Comparison of ENCODE assay signal across 10 mouse cellular contexts in genomic region chr16:72356515-72357357, GRCm38 (mm10). TPM values are rescaled to one million over a fixed set of nuclear protein-coding genes. Genes with fewer than 3 reads are reported as not detected.
DNase-seq lines count a peak whose midpoint lies in the region; ATAC-seq and TF ChIP-seq lines count a peak whose summit lies in the region.
"Had no signal": no experiment of that assay in that cellular context is flagged by ENCODE, and none has a peak within 500 bp of the region (broad histone marks: within the 10 kb centered on the region; RNA-seq: fewer than 3 reads in every experiment).

No protein-coding gene starts in this region.

- H3K9ac ChIP-seq in kidney, postnatal 0 days (ENCODE audit: low read depth, low read length): no peak overlapping the region
- no peak overlapping the region for H3K9ac ChIP-seq in kidney, embryonic 16.5 days (replicated peaks; ENCODE audit: low read length)
- H3K9ac ChIP-seq: stomach, embryonic 15.5 days had no signal

- peak; percentile 72 for TF ChIP-seq CTCF in kidney, postnatal 0 days (IDR thresholded peaks at IDR 0.05; ENCODE audit: low read depth)

- no peaks in the 10 kb centered on the region for H3K36me3 ChIP-seq in kidney, postnatal 0 days (ENCODE audit: insufficient read depth, low read length)
- H3K36me3 ChIP-seq in kidney, embryonic 16.5 days (ENCODE audit: insufficient read depth, low read length): no peaks in the 10 kb centered on the region
- H3K36me3 ChIP-seq: stomach, embryonic 15.5 days had no signal

- DNase-seq in adrenal gland, postnatal 14 days: peak; percentile 10
- DNase-seq in adrenal gland, adult 18-20 months (ENCODE audit: low spot score in 2 of 2): no peak
- DNase-seq in kidney, postnatal 0 days (ENCODE audit: low spot score): peak; percentile 83
- peak; percentile 4 for DNase-seq in urinary bladder, postnatal 14 days (ENCODE audit: low spot score)
- DNase-seq in urinary bladder, postnatal 36 days (ENCODE audit: low spot score in 2 of 2): no peak
- DNase-seq in telencephalon, adult 2 months (ENCODE audit: low read depth, low spot score): peak; percentile 35
- DNase-seq in gastrocnemius, postnatal 4 days (ENCODE audit: low spot score in 2 of 2): no peak

- no peak for ATAC-seq in kidney, postnatal 0 days (replicated peaks; ENCODE audit: low FRiP score, low read depth)
- no peak for ATAC-seq in kidney, embryonic 16.5 days (ENCODE audit: low FRiP score, low TSS enrichment)

- 81% methylated on average over 2 of the region's 2 CpGs for WGBS in kidney, postnatal 0 days
- WGBS in kidney, embryonic 16.5 days: 83% methylated on average over 2 of the region's 2 CpGs

- H3K27ac ChIP-seq in kidney, postnatal 0 days: no peak overlapping the region
- no peak overlapping the region for H3K27ac ChIP-seq in kidney, embryonic 16.5 days (ENCODE audit: low read length)
- H3K27ac ChIP-seq: macrophage; stomach, embryonic 15.5 days had no signal

- no peaks in the 10 kb centered on the region for H3K9me3 ChIP-seq in kidney, postnatal 0 days (replicated peaks; ENCODE audit: low read length)
- no peaks in the 10 kb centered on the region for H3K9me3 ChIP-seq in kidney, embryonic 16.5 days (ENCODE audit: low read length)
- H3K9me3 ChIP-seq: stomach, embryonic 15.5 days had no signal

- no peaks in the 10 kb centered on the region for H3K4me1 ChIP-seq in kidney, postnatal 0 days (replicated peaks; ENCODE audit: insufficient read depth, low read length)
- H3K4me1 ChIP-seq in kidney, embryonic 16.5 days (ENCODE audit: insufficient read depth, low read length): no peaks in the 10 kb centered on the region
- H3K4me1 ChIP-seq: stomach, embryonic 15.5 days had no signal

- H3K4me2 ChIP-seq in kidney, postnatal 0 days (ENCODE audit: low read length): no peak overlapping the region
- no peak overlapping the region for H3K4me2 ChIP-seq in kidney, embryonic 16.5 days (replicated peaks; ENCODE audit: low read depth, low read length)
- H3K4me2 ChIP-seq: stomach, embryonic 15.5 days had no signal

- no peak overlapping the region for H3K4me3 ChIP-seq in kidney, postnatal 0 days (replicated peaks; ENCODE audit: low read depth, low read length)
- no peak overlapping the region for H3K4me3 ChIP-seq in kidney, embryonic 16.5 days (ENCODE audit: low read length)
- H3K4me3 ChIP-seq: stomach, embryonic 15.5 days had no signal

- no peaks in the 10 kb centered on the region for H3K27me3 ChIP-seq in kidney, postnatal 0 days (ENCODE audit: insufficient read depth, low read length)
- no peaks in the 10 kb centered on the region for H3K27me3 ChIP-seq in kidney, embryonic 16.5 days (ENCODE audit: insufficient read depth, low read length)
- H3K27me3 ChIP-seq: stomach, embryonic 15.5 days had no signal

RNA-seq across cellular contexts. Expression of gene Robo1, which starts 48.6 kb away (rescaled TPM):
- 99.9 and 101 TPM in 2 replicates for total RNA-seq in adrenal gland, postnatal 14 days (2021)
- total RNA-seq in adrenal gland, adult 18-20 months (2021): 100 to 1,000 TPM in 1 of 2 experiments, 10 to 100 TPM in 1; 54.4 to 159 TPM
- 14.5 and 16.8 TPM in 2 replicates for polyA plus RNA-seq in kidney, postnatal 0 days (2015; fragmentation: Nextera tagmentation; extraction: Ambion mirVana)
- polyA plus RNA-seq in kidney, embryonic 16.5 days (2015; fragmentation: Nextera tagmentation; extraction: Ambion mirVana): 24.8 and 28.4 TPM in 2 replicates
- 10 to 100 TPM; 19.6 to 20.4 TPM for total RNA-seq in gastrocnemius, postnatal 4 days (2021)
- polyA plus RNA-seq: macrophage had no signal

Comparison
In these comparisons a context has a peak if more than half of its experiments do, and no peak if none do; other contexts are left out.
1. DNase-seq: peak in adrenal gland, postnatal 14 days (single experiment), kidney, postnatal 0 days (single experiment), urinary bladder, postnatal 14 days (single experiment) and telencephalon, adult 2 months (single experiment); none in adrenal gland, adult 18-20 months (0 of 2), urinary bladder, postnatal 36 days (0 of 2) and gastrocnemius, postnatal 4 days (0 of 2).